Mouse (Mus musculus): ENCODE data around the gene Rnaset2b.
"Not testable (repeated sequence)": the region's sequence is repeated elsewhere in the genome, so short reads cannot be mapped to it uniquely, and the experiment has no call there.

- not testable (repeated sequence) for TF ChIP-seq EP300 (optimal IDR thresholded peaks at IDR 0.05); CTCF (IDR thresholded peaks at IDR 0.05; ENCODE audit: low read depth)
Observed at GRCm38 (mm10) chr17:6942560-6942959, 27.9 kb upstream of the Rnaset2b start.

All from stomach, postnatal 0 days (tissue).